Mouse (Mus musculus): Measurements from ENCODE around the gene Exoc4. TPM values are rescaled to one million over a fixed set of nuclear protein-coding genes. Genes with fewer than 3 reads are reported as not detected.

The Exoc4 gene
- total and polyA plus RNA-seq, 3 experiments = 31.2 to 46.4 (median 41.9) TPM

DNA sequence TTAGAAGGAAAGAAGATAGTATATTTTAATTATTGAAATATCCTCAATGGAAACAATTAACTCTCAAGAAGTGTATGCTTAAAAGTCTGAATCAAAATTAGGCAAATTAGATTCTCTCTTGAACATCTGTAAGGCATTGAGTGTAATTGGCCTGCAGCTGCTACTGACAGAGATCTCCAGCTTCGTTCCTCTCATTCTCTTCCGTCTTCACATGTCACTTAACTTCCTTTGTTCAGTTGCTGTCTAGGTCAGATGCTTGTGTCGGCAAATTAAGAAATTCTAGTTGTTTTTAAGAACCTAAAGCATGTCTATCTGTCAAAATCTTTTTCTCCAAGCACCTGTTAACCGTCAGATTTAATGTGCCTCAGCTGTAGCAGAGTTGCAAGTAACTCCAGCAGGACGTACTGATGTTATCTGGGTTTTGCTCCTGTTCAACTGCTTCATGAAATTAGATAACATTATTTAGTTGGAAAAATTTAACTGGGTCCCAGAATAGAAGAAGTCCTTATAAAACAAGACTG lies 269.1 kb downstream of the Exoc4 start:
- dilution Hi-C loops (cut with MboI; ENCODE audit: extremely low pct_ligation_motif_present, extremely low pct_unique_long_range_greater_than_20kb, low sequenced_read_pairs) (no loop called here), in situ Hi-C loops (cut with MboI; ENCODE audit: low pct_ligation_motif_present, low pct_unique_long_range_greater_than_20kb, low sequenced_read_pairs) (no loop called here)

DNA sequence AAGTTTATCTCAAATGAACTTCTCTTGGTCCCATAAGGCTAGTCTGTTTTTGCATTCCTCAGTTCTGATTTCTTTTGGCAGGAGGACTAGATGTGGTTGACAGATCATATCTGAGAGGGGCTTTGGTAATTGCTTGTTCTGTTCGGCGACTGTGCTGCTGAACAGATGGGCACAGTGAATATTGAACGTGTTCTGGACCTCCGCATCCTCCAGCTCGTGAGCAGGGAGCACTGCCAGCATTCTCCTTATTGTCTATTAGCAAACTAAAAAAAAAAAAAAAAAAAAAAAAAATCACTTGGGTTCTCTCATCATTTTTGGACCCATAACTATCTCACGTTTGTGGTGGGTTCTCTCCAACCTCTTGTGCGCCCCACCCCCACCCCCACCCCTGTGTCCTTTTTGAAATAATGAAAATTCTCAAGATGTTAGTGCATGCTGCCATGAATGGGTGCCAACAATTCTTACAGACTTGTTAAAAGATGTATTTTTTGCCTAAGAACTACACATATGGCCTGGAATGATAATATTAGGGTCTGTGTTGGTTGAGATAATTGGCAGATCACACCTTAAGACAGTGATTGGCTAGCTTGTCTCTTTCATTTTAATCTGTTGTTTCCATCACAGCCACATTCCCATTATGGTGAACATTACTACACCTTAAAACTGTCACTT lies 276.9 kb downstream of the Exoc4 start:
- in situ Hi-C loops (cut with MboI; ENCODE audit: low pct_ligation_motif_present, low pct_unique_long_range_greater_than_20kb, low sequenced_read_pairs) = no loop called here
- H3K79me2 ChIP-seq (replicated peaks; ENCODE audit: control insufficient read depth, extremely low read depth, insufficient read depth, poor library complexity, severe bottlenecking) = no peaks in the 10 kb centered on the region
- H3K9ac ChIP-seq (ENCODE audit: insufficient read depth, low read depth) = no peak overlapping the region
- no peak for DNase-seq (ENCODE audit: extremely low read depth)
- H3K27ac ChIP-seq (ENCODE audit: insufficient read depth, low read depth) = no peak overlapping the region
- H3K4me2 ChIP-seq (ENCODE audit: insufficient read depth, low read depth, poor library complexity, severe bottlenecking) = no peak overlapping the region
- no peak overlapping the region for H3K4me3 ChIP-seq (replicated peaks in 1 of 3; ENCODE audit: low read depth in 2 of 3, low read length in 2 of 3, poor library complexity in 1 of 3)
- peaks cover 0 to 2% of the 10 kb centered on the region in 2 experiments for H3K36me3 ChIP-seq (replicated peaks in 1 of 2; ENCODE audit: control insufficient read depth in 1 of 2, insufficient read depth in 1 of 2, low read length in 1 of 2)
- H3K27me3 ChIP-seq (replicated peaks) = no peaks in the 10 kb centered on the region
- H3K4me1 ChIP-seq (ENCODE audit: control insufficient read depth in 1 of 2, insufficient read depth in 2 of 2) = no peaks in the 10 kb centered on the region
- no peak for TF ChIP-seq MAZ (IDR thresholded peaks at IDR 0.05; ENCODE audit: low read depth, low read length)
- TF ChIP-seq POLR2AphosphoS2 (IDR thresholded peaks at IDR 0.05; ENCODE audit: low read depth, low read length) = no peak
- no peak for TF ChIP-seq MAFK (IDR thresholded peaks at IDR 0.05; ENCODE audit: insufficient replicate concordance, low read length)
- dilution Hi-C loops (cut with MboI; ENCODE audit: extremely low pct_ligation_motif_present, extremely low pct_unique_long_range_greater_than_20kb, low sequenced_read_pairs) = no loop called here
- H3K9me3 ChIP-seq (replicated peaks; ENCODE audit: low read length) = no peaks in the 10 kb centered on the region

More for the DNA sequence above, 269.1 kb downstream of the Exoc4 start:
- H3K79me2 ChIP-seq (replicated peaks; ENCODE audit: control insufficient read depth, extremely low read depth, insufficient read depth, poor library complexity, severe bottlenecking) = no peaks in the 10 kb centered on the region
- no peak overlapping the region for H3K9ac ChIP-seq (ENCODE audit: insufficient read depth, low read depth)
- no peak for DNase-seq (ENCODE audit: extremely low read depth)
- H3K4me3 ChIP-seq (replicated peaks in 1 of 3; ENCODE audit: low read depth in 2 of 3, low read length in 2 of 3, poor library complexity in 1 of 3) = no peak overlapping the region
- H3K4me1 ChIP-seq (ENCODE audit: control insufficient read depth in 1 of 2, insufficient read depth in 2 of 2) = peaks cover 0 to 12% of the 10 kb centered on the region in 2 experiments; a peak in 2 of 4 replicates
- peaks cover 0 to 4% of the 10 kb centered on the region in 2 experiments for H3K36me3 ChIP-seq (replicated peaks in 1 of 2; ENCODE audit: control insufficient read depth in 1 of 2, insufficient read depth in 1 of 2, low read length in 1 of 2)
- H3K9me3 ChIP-seq (replicated peaks; ENCODE audit: low read length) = no peaks in the 10 kb centered on the region
- no peaks in the 10 kb centered on the region for H3K27me3 ChIP-seq (replicated peaks)
- H3K27ac ChIP-seq (ENCODE audit: insufficient read depth, low read depth) = no peak overlapping the region
- H3K4me2 ChIP-seq (ENCODE audit: insufficient read depth, low read depth, poor library complexity, severe bottlenecking) = no peak overlapping the region
- TF ChIP-seq ZC3H11A (IDR thresholded peaks at IDR 0.05; ENCODE audit: low read depth, low read length) = no peak
- no peak for TF ChIP-seq USF2 (conservative IDR thresholded peaks at IDR 0.05; ENCODE audit: low read depth, low read length)
- TF ChIP-seq MEF2A (IDR thresholded peaks at IDR 0.05; ENCODE audit: borderline replicate concordance, low read depth, low read length) = no peak
- no peak for TF ChIP-seq SMC3 (IDR thresholded peaks at IDR 0.05; ENCODE audit: low read depth, low read length)
- no peak for TF ChIP-seq NELFE (IDR thresholded peaks at IDR 0.05; ENCODE audit: low read depth, low read length)
- TF ChIP-seq TCF12 (IDR thresholded peaks at IDR 0.05; ENCODE audit: low read depth, low read length) = no peak
- TF ChIP-seq PAX5 (IDR thresholded peaks at IDR 0.05; ENCODE audit: low read length) = no peak
- no peak for TF ChIP-seq EP300 (IDR thresholded peaks at IDR 0.05; ENCODE audit: low read length)
- TF ChIP-seq USF1 (IDR thresholded peaks at IDR 0.05; ENCODE audit: low read depth, low read length) = no peak
- TF ChIP-seq BHLHE40 (IDR thresholded peaks at IDR 0.05; ENCODE audit: low read depth, low read length) = no peak
- no peak for TF ChIP-seq ELF1 (IDR thresholded peaks at IDR 0.05; ENCODE audit: low read depth, low read length)
- TF ChIP-seq NRF1 (IDR thresholded peaks at IDR 0.05; ENCODE audit: low read depth, low read length) = no peak
- TF ChIP-seq ZKSCAN1 (IDR thresholded peaks at IDR 0.05; ENCODE audit: borderline replicate concordance, low read depth, low read length) = no peak
- no peak for TF ChIP-seq RAD21 (IDR thresholded peaks at IDR 0.05; ENCODE audit: low read depth, low read length)
- TF ChIP-seq SIN3A (IDR thresholded peaks at IDR 0.05; ENCODE audit: low read length) = no peak
- TF ChIP-seq MYC (IDR thresholded peaks at IDR 0.05; ENCODE audit: low read depth, low read length) = no peak
- no peak for TF ChIP-seq CHD1 (IDR thresholded peaks at IDR 0.05; ENCODE audit: low read depth, low read length)
- TF ChIP-seq MAZ (IDR thresholded peaks at IDR 0.05; ENCODE audit: low read depth, low read length) = no peak
